Mouse (Mus musculus) layer of hippocampus, adult 9-11 months (tissue): ENCODE measurements at regions not wholly inside any gene's neighbourhood (a gene's known extent, or its start where the extent isn't known, plus 50 kb on each side); places are given as distances from the start of the nearest gene placed in this dataset.
A peak's percentile ranks its signal among the peaks of the same experiment; 100 is the strongest.

Experiments used
- DNase-seq: peaks from one replicate; pipeline ENCODE4 v3.0.0; 2022

- no peak for DNase-seq
Observed at GRCm38 (mm10) chr17:52448701-52449100, 153.8 kb upstream of the Kcnh8 start.

GRCm38 (mm10) chr17:52459303-52459996 is 143.1 kb upstream of the Kcnh8 start:
- DNase-seq, result no peak

- DNase-seq, result no peak
Observed at GRCm38 (mm10) chr17:52459997-52460387, 142.5 kb upstream of the Kcnh8 start.

DNA sequence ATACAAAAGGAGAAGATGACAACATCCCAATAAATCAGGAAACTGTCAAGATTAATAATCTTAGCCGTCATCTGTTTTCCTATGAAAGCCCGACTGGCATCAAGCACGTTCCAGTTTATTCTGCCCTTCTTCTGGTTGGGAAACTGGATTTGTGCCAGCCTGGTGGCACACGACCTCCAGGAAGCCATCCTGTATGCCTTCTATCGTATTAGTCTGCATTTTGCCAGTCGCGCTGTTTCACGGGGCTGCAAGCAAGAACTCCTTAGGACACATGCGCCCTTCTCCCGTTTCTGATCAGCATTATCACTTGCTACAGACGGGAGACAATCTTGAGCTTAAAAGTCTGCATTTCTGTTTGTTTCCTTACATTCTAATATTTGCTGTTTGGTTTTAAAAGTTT is 141.2 kb upstream of the Kcnh8 start:
- no peak for DNase-seq

DNA sequence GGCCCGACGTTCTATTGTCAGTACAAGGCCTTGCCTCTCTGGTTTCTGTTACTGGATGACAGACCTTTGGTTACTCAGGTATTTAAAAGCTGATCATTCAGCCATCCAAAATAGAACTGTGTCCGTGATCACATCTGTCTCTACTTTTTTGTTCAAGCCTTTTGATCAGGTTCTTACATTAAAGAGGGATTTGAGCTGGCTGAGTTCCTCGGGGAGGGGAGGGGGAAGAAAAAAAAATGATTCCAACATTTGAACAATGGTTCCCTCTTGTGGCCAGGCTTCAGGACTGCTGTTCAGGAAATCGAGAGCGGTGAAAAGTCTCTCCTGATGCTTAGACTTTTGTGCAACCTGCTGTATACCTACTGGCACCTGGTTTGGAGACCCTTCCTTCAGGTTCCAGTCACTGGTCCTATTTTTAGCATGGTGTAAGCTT is 140.8 kb upstream of the Kcnh8 start:
- peak; percentile 31 for DNase-seq

DNA sequence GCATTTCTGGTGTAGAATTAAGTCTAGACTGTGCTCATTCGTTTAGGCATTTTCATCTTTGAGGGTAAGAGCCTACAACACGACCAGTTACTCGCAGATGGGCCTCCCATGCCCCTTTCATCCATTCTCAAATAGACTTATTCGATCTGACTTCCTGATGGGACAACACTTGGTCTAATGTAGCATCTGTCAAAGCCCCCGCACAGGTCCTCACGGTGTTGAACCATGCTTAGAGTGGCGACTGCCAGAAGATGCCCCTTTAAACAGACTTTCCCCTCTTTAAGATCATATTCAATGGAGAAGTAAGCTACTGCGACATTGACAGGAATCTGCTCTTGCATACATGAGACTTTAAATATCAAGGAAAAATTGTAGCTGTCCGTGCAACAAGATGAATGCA is 140.1 kb upstream of the Kcnh8 start:
- DNase-seq, result no peak

DNA sequence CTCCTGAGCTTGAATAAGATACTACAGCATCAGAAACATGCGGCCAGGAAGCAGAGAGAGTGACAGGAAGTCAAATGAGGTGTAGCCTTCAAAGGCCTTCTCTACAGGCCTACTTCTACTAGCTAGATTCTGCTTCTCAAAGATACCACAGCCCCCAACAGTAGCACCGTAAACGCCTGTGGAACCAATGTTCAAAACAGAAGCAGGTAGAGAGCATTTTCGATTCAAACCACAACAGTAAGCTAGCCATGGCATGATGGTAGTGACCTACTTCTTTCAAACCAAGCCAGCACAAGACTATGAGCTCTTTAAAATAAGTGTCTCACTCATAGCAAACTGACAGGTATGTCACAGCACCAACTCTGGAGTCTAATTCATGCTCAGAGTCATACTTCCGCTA is 134.0 kb upstream of the Kcnh8 start:
- DNase-seq, result no peak

DNA sequence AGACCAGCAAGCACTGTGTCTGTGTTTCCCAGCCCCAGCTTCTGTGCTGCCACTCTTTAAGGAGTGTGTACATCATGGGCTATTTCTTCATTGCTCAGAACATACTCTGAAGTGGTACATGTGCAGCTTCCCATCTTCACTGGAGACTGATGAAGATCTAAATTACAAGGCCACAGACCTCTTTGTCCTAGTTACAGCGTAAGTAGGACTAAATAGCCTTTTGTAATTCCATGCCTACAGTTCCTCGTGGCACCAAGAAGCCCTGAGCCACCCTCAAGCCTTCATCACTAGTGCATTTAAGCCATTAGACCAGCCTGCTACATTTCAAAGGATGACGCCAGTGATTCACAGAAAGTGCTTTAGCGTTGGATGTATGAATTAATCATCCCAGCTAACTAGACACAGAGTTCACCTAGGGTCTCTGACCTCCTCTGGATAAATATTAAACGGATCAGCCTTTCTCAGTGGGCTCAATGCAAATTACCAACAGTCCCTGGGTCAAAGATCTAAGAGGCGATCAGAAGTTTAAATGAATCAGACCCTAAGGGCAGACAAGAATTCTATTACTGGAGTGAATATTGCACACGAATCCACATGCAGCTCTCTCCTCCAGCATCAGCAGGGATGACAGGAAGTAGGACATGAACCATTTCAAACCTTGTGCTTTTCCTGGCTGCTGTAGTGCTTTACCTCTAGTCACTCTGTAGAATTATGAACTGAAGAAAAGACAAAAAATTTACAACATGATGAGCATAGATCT is 123.0 kb upstream of the Kcnh8 start:
- no peak for DNase-seq

DNA sequence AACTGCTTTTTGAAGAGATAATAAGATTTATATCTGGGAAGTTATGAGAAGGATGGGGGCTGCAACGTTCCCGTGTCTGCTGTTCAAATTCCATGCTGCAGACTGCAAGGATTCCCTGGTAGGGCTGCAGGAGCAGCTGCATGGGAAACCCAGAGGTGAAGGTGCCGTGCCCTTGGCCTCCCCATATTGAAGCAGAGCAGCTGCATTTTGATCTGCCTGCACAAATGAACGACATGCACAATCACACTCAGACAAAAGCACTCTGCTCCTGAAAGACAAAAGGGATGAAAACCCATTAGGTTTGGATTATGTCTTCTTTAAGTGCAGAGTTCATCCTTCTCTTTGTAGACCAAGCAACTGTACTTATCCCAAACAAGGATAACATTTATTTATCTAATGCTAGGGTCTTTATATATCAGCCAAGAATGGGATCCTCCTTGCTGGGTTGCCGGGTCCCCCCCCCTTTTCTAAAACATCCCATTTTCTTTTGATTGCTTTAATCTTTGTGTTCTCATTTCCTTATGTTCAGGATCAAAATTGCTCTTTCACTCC is 122.3 kb upstream of the Kcnh8 start:
- DNase-seq, result no peak

- no peak for DNase-seq
Observed at GRCm38 (mm10) chr17:52506760-52507159, 95.7 kb upstream of the Kcnh8 start.

DNA sequence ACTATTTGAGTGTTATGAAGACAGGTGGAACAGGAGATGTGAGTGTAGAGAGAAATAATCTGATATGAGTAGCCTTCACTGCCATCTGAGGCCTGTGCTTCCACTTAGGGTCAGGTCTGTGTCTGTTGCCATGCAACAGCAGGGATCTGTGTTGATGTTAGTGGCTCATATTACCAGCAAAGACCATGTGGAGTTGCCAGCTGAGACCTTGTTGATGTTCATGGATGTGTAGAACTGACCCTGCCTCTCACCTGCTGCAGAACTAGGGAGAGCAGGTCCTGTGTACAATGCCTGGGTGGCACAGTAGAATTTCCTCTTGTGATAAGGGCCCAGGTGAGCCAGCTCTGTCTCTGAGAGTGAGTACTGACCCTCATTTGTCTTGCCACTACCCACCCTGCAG is 72.2 kb upstream of the Kcnh8 start:
- no peak for DNase-seq
